Mouse (Mus musculus): ENCODE data around the gene Fam168a. TPM values are rescaled to one million over a fixed set of nuclear protein-coding genes. Genes with fewer than 3 reads are reported as not detected.

Gene Fam168a
- polyA plus RNA-seq, 1 experiment from 2014 or later = 52.6 TPM

DNA sequence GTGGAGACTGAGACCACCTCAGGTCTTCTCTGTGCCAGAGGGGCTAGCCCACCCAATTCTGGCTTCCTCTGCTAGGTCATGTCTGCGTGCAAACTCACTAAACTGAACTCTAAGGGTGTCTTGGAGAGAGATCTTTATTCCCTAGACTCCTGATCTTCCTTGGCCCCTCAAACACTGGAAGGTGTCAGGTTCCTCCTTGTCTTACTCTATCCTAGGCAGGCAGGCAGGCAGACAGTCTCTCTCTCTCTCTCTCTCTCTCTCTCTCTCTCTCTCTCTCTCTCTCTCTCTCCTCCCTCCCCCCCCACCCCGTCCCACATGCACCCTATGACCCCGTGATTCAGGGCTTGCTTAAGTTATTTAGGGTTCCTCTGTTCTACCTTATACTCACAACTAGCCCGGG is 155.9 kb downstream of the Fam168a start:
- H3K4me3 ChIP-seq = peak overlapping the region; percentile 78
- no peaks in the 10 kb centered on the region for H3K36me3 ChIP-seq
- H3K27me3 ChIP-seq = peaks cover 6% of the 10 kb centered on the region
- H3K4me1 ChIP-seq = peaks cover 13% of the 10 kb centered on the region
- WGBS = 7% methylated on average over 4 of the region's 4 CpGs
- peak overlapping the region; percentile 76 for H3K9ac ChIP-seq (replicated peaks)
- no peak for ATAC-seq (ENCODE audit: low FRiP score, low read depth)
- no peaks in the 10 kb centered on the region for H3K9me3 ChIP-seq
- peak overlapping the region; percentile 97 for H3K4me2 ChIP-seq (replicated peaks)
- H3K27ac ChIP-seq (replicated peaks) = no peak overlapping the region

DNA sequence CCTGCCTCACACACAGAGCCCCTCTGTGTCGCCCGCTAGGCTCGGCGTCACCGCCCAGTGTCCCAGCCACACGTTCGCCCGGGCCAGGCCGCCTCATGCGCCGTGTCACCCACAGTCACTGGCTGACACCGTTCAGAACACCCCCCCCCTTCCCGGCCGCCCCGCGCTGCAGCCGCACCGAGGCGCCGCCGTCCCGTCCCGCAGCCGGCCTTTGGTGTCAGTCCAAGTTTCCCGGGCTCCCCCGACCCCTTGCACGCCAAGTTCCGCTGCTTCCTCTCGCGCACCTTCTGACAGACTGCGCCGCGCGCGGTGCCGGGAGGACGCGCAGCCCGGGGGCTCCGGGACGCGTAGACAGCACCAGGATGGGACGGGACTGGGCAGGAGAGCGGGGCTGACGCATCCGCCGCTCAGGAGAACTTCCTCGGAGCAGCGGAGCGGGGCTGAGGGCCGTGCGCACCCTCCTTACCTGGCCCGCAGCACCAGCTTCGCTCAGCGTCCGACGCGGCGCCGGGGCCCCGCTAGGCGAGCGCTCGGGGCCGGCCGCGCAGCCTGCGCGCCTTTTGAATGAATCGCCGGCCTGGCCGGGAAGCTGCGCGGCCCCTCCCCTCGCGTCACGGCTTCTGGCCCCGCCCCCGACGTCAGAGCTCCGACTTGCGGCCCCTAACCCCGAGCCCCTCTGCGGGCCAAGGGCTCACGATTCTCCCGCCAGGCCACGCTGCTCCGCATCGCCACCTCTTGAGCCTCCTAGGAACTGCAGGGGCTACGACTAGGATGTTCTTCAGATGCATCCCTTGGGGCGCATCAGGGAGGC is 156.6 kb downstream of the Fam168a start, which contains the start of gene Relt:
Relt (minus strand) TSS at position 619 of the 811 bp plus-strand sequence.
- Histone ChIP-seq H3K27me3 (peaks cover 6% of the 10 kb centered on the region), H3K27ac (replicated peaks) (peak within 1 kb of the TSS; percentile 80), H3K4me1 (peaks cover 13% of the 10 kb centered on the region), H3K9ac (replicated peaks) (peak within 1 kb of the TSS; percentile 76), H3K36me3 (no peaks in the 10 kb centered on the region), H3K4me2 (replicated peaks) (peak within 1 kb of the TSS; percentile 97), H3K9me3 (no peaks in the 10 kb centered on the region), H3K4me3 (peak within 1 kb of the TSS; percentile 78)
- peak; percentile 92 for ATAC-seq (ENCODE audit: low FRiP score, low read depth)
- under 1% methylated on average over 78 of the region's 91 CpGs for WGBS

DNA sequence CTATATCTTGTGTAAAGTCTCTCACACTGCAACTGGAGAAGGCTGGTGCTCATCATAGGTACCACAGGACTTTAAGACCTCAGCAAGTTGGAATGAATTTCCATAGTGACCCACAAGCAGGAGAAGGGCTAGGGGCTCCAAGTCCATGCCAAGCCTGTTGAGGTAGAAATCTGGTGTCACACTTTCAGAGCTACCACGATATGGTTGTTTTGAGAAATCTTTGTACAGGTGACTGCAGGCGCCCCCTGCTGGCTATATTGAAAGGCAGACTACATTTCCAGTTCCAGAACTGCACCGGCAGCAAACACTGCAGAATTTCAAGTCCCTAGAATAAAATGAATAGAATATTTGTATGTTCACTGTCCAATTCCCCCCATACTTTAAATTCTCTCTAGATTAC is 160.2 kb downstream of the Fam168a start:
- Histone ChIP-seq H3K27ac (replicated peaks) (no peak overlapping the region), H3K9me3 (no peaks in the 10 kb centered on the region), H3K36me3 (no peaks in the 10 kb centered on the region), H3K27me3 (peaks cover 6% of the 10 kb centered on the region), H3K4me3 (no peak overlapping the region), H3K4me1 (peaks cover 10% of the 10 kb centered on the region), H3K4me2 (replicated peaks) (no peak overlapping the region), H3K9ac (replicated peaks) (no peak overlapping the region)
- 15% methylated on average over 3 of the region's 3 CpGs for WGBS
- no peak for ATAC-seq (ENCODE audit: low FRiP score, low read depth)

DNA sequence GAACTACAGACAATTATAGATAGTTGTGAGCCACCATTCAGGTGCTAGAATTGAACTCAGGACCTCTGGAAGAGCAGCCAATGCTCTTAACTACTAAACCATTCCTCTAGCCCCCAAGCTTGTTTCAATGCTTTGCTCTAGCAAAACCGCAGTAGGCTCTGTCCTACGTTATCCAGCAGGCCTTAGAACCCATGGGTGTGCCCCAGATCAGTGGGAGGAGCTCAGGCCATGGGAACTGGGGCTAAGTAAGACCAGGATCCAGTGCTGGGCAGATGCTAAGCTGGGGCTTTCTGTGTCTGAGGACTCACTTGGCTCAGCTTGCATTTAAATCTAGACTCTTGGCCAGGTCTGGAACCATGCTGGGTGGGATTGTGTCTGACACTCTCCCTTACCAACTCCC is 161.1 kb downstream of the Fam168a start:
- peaks cover 5% of the 10 kb centered on the region for H3K36me3 ChIP-seq
- no peak overlapping the region for H3K9ac ChIP-seq (replicated peaks)
- H3K27me3 ChIP-seq = no peaks in the 10 kb centered on the region
- 55% methylated on average over 2 of the region's 2 CpGs for WGBS
- no peaks in the 10 kb centered on the region for H3K9me3 ChIP-seq
- no peak for ATAC-seq (ENCODE audit: low FRiP score, low read depth)
- H3K4me2 ChIP-seq (replicated peaks) = no peak overlapping the region
- no peak overlapping the region for H3K4me3 ChIP-seq
- H3K27ac ChIP-seq (replicated peaks) = no peak overlapping the region
- H3K4me1 ChIP-seq = peaks cover 2% of the 10 kb centered on the region; the same call in 1 of the 2 replicates

DNA sequence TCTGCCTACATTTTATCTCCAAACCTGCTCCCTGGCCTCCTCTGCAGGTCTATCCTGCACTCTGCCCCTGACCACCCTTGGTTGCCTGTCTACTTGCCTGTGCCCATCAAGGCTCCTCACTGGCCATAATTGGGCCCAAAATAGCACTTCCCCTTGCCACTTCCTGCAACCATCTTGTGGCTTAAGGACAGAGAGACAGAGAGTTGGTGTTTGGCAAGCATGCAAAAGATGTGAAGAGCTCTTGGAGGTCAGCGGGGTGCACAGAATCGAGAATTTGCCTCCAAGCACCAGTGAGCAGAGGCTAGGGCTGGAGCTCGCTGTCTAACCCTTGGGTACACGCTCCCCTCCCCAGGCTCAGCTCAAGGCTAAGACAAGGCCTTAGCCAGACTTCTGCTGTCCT is 162.1 kb downstream of the Fam168a start:
- Histone ChIP-seq H3K4me2 (replicated peaks) (no peak overlapping the region), H3K4me1 (no peaks in the 10 kb centered on the region), H3K27me3 (no peaks in the 10 kb centered on the region), H3K4me3 (no peak overlapping the region), H3K9me3 (no peaks in the 10 kb centered on the region), H3K36me3 (peaks cover 15% of the 10 kb centered on the region), H3K27ac (replicated peaks) (no peak overlapping the region), H3K9ac (replicated peaks) (no peak overlapping the region)
- 76% methylated on average over 4 of the region's 4 CpGs for WGBS
- no peak for ATAC-seq (ENCODE audit: low FRiP score, low read depth)

DNA sequence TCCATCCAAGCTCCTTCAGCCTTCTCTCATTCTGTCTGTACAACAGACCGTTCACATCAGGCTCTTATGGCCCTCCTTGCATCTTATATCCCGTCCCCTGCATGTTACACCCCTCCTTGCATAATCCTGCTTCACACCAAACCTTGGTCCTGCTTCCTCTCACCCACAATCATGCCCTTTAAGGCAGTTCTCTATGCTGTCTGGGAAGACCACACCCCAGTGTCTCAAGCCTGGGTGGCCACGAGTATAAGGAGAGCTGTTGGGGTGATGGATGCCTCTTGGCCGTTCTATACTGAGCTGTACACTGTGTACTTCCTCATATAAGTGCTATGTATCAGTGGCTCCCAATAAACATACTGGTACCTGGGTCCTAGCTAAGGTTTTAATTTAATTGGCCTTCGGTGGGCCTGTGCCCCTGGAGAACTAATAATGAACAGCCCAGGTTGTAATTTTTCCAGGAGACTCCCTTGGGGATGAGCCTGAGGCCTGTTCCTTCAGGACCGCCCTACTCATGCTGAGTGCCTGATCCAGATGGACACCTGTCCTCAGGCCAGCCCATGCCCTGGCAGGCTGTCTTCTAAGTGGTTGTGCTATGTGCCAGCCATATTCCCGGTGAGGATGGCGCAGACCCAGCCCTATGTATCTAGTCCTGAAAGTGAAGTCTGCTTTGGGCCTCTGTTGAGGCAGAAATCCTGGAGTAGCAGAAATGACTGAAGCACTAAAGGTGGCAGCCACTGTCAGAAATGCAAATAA is 163.6 kb downstream of the Fam168a start:
- Histone ChIP-seq H3K4me1 (no peaks in the 10 kb centered on the region), H3K9ac (replicated peaks) (no peak overlapping the region), H3K4me2 (replicated peaks) (no peak overlapping the region), H3K27ac (replicated peaks) (no peak overlapping the region), H3K4me3 (no peak overlapping the region), H3K9me3 (no peaks in the 10 kb centered on the region), H3K36me3 (peaks cover 20% of the 10 kb centered on the region), H3K27me3 (no peaks in the 10 kb centered on the region)
- WGBS = 87% methylated on average over 8 of the region's 8 CpGs
- ATAC-seq (ENCODE audit: low FRiP score, low read depth) = no peak

DNA sequence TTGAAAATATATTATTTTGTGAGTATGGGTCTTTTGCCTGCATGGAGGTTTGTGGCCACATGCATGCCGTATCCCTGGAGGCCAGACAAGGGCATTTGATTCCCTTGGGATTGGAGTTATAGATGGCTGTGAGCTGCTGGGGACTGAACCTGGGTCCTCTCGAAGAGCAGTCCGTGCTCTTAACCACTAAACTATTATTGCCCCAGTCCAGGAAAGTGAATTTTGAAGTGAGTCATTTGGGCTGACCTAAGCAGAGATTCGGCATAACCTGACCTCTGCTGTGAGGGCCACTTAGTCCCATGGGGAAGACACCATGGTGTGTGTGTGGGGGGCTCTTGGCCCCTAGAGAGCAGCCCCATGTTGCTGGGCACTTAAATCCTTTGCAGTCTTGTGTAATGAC is 164.9 kb downstream of the Fam168a start:
- peaks cover 26% of the 10 kb centered on the region for H3K36me3 ChIP-seq
- H3K9ac ChIP-seq (replicated peaks) = no peak overlapping the region
- H3K4me2 ChIP-seq (replicated peaks) = no peak overlapping the region
- WGBS = 91% methylated on average over 4 of the region's 4 CpGs
- H3K27ac ChIP-seq (replicated peaks) = no peak overlapping the region
- H3K9me3 ChIP-seq = no peaks in the 10 kb centered on the region
- no peaks in the 10 kb centered on the region for H3K4me1 ChIP-seq
- ATAC-seq (ENCODE audit: low FRiP score, low read depth) = no peak
- no peak overlapping the region for H3K4me3 ChIP-seq
- no peaks in the 10 kb centered on the region for H3K27me3 ChIP-seq

DNA sequence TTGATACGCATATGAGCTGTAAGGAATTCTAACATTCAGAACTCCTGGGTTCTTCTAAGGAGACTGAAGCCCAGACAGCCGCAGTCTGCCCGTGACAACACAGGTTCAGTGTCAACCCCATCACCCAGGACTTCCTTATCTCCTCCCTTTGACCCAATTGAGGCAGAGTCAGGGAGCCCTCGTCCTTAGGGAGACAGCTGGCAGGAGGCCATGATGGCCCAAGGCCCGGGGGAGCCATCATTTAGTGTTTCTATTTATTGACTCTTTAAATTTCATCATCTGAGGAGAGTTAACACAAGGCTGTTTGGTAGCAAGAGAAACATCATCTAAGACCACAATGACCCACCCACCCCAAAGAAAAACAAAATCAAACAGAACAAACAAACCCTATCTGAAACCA is 165.5 kb downstream of the Fam168a start:
- H3K27ac ChIP-seq (replicated peaks) = no peak overlapping the region
- 88% methylated on average over 5 of the region's 5 CpGs for WGBS

DNA sequence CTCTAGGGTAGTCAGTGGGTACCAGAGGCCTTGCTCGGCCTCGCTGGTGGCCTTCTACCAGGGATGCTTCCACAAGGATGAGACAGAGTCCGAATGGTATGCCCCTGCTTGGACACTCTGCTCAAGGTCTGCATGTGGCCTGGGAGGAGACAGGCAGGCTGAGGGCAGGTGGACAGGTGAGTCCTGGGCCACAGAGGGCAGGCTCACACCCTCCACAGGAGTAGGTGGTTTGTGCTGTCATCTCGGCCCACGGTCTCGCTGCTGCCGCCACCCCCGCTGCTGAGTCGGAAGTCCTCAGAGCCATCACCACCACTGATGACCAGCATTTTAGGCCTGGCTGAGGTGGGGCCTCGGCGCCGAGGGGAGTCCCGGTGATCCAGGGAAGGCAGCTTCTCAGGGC is 166.8 kb downstream of the Fam168a start:
- Histone ChIP-seq H3K36me3 (peaks cover 43% of the 10 kb centered on the region), H3K4me3 (no peak overlapping the region)
- WGBS = 95% methylated on average over 13 of the region's 13 CpGs

More for the DNA sequence above, 165.5 kb downstream of the Fam168a start:
- Histone ChIP-seq H3K4me1 (no peaks in the 10 kb centered on the region), H3K4me3 (no peak overlapping the region), H3K4me2 (replicated peaks) (no peak overlapping the region), H3K9me3 (no peaks in the 10 kb centered on the region), H3K9ac (replicated peaks) (no peak overlapping the region), H3K36me3 (peaks cover 31% of the 10 kb centered on the region), H3K27me3 (no peaks in the 10 kb centered on the region)
- no peak for ATAC-seq (ENCODE audit: low FRiP score, low read depth)

DNA sequence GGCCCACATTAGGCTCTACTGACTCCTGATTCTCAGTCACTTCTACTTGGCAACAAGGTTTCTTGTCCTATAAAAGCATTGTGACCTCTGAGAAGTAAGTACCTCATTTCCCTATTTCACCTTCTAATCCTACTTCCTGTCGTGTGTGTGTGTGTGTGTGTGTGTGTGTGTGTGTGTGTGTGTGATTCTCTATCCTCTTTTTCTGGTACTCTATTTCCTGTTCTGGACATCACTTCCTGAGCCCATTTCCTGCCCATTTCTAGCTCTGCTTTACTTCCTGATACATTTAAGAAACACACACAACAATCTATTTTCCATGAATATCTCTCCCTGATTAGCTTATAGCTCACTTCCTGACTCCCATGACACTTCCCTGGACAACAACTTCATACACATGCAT is 169.4 kb downstream of the Fam168a start:
- H3K4me1 ChIP-seq = 0 out of 2 replicates have a peak, but pooled peaks cover 5% of the 10 kb centered on the region
- H3K9me3 ChIP-seq = no peaks in the 10 kb centered on the region
- no peak overlapping the region for H3K4me3 ChIP-seq
- H3K9ac ChIP-seq (replicated peaks) = no peak overlapping the region
- no peak overlapping the region for H3K4me2 ChIP-seq (replicated peaks)
- no peaks in the 10 kb centered on the region for H3K27me3 ChIP-seq
- 77% methylated on average over 1 of the region's 1 CpGs for WGBS
- no peak overlapping the region for H3K27ac ChIP-seq (replicated peaks)
- peaks cover 50% of the 10 kb centered on the region for H3K36me3 ChIP-seq
- no peak for ATAC-seq (ENCODE audit: low FRiP score, low read depth)

More for the DNA sequence above, 166.8 kb downstream of the Fam168a start:
- no peak for ATAC-seq (ENCODE audit: low FRiP score, low read depth)
- no peaks in the 10 kb centered on the region for H3K27me3 ChIP-seq
- no peaks in the 10 kb centered on the region for H3K4me1 ChIP-seq
- H3K9ac ChIP-seq (replicated peaks) = no peak overlapping the region
- H3K9me3 ChIP-seq = no peaks in the 10 kb centered on the region
- H3K4me2 ChIP-seq (replicated peaks) = no peak overlapping the region
- H3K27ac ChIP-seq (replicated peaks) = no peak overlapping the region

DNA sequence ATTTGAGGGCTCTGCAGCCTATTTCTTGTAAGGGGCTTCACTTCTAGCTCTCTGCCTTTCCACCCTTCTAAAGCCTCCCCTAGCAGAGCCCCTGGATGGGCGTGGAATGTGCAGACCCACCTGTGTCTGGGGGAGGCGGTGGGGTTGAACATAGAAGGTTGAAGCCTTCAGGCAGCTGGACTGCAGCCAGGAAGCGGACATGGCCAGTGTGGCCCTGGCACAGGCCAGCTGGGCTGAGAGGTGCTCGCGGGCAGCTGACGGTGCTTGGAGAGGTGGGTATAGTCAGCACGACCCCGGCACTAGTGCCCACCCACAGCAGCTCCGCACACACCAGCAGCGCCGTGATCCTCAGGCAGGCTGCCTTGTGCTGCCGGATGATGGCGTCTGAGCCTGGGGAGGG is 169.9 kb downstream of the Fam168a start:
- Histone ChIP-seq H3K36me3 (peaks cover 55% of the 10 kb centered on the region), H3K9ac (replicated peaks) (no peak overlapping the region), H3K27me3 (no peaks in the 10 kb centered on the region), H3K9me3 (no peaks in the 10 kb centered on the region), H3K4me3 (no peak overlapping the region), H3K27ac (replicated peaks) (no peak overlapping the region), H3K4me2 (replicated peaks) (no peak overlapping the region), H3K4me1 (0 out of 2 replicates have a peak, but pooled peaks cover 5% of the 10 kb centered on the region)
- WGBS = 93% methylated on average over 13 of the region's 13 CpGs
- no peak for ATAC-seq (ENCODE audit: low FRiP score, low read depth)

DNA sequence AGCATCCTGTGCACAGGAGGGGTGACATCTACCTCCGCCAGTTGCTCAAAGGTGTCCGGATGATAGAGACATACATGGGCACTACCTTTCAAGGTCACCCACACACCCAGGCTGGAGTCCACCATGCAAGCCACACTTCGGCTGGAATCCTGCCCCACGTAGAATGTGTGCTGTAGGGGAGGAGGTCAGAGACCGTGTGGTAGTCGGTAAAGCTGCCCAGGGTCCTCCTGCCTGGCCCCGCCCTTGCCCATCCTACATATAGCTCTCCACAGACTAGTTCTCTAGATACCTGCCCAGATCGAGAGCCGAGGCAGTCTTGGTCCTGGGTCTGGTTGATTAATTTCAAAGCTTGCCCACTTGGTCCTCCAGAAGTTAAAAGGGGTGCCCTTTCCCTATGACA is 170.3 kb downstream of the Fam168a start:
- no peaks in the 10 kb centered on the region for H3K27me3 ChIP-seq
- peaks cover 58% of the 10 kb centered on the region for H3K36me3 ChIP-seq
- WGBS = 92% methylated on average over 9 of the region's 9 CpGs

More for the DNA sequence above, 170.3 kb downstream of the Fam168a start:
- no peaks in the 10 kb centered on the region for H3K9me3 ChIP-seq
- H3K4me1 ChIP-seq = 0 out of 2 replicates have a peak, but pooled peaks cover 5% of the 10 kb centered on the region
- H3K4me2 ChIP-seq (replicated peaks) = no peak overlapping the region
- no peak overlapping the region for H3K27ac ChIP-seq (replicated peaks)
- no peak overlapping the region for H3K4me3 ChIP-seq
- H3K9ac ChIP-seq (replicated peaks) = no peak overlapping the region
- ATAC-seq (ENCODE audit: low FRiP score, low read depth) = no peak

Data from midbrain, embryonic 12.5 days (tissue).